Mouse (Mus musculus): ENCODE measurements around the gene Gm20908. TPM values are rescaled to one million over a fixed set of nuclear protein-coding genes. Genes with fewer than 3 reads are reported as not detected.
"Not testable (repeated sequence)": the region's sequence is repeated elsewhere in the genome, so short reads cannot be mapped to it uniquely, and the experiment has no call there.

The Gm20908 gene
- not detected in 2 replicates for polyA plus RNA-seq (2015; fragmentation: Nextera tagmentation; extraction: Ambion mirVana)

DNA sequence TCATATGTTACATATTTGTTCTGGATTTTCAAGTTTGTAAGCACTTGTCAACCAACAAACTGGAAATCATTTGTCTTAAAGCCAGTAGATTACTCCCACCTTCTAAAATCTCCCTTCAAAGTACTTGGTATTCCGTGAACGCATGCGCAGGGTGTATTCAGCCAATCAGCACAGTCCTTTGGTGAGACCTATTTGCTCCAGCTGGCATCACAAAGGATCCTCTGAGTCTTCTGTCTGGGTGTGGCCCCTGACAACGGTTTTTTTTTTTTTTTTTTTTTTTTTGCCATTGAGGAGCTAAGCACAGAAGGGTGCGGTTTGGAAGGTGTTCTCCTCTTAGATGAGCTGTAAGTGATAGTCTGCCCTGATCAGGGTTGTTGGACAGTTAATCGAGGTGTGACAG is at the start of gene Gm20908:
TSS of gene Gm20908 (plus strand) at position 301 of the 400 bp plus-strand sequence.
- H3K9ac ChIP-seq (ENCODE audit: low read depth, low read length); H3K27me3 ChIP-seq (ENCODE audit: control insufficient read depth, insufficient read depth, low read depth, low read length); ATAC-seq; H3K4me2 ChIP-seq (ENCODE audit: low read length); H3K9me3 ChIP-seq (replicated peaks; ENCODE audit: control insufficient read depth, low read length, poor library complexity, severe bottlenecking); H3K36me3 ChIP-seq (ENCODE audit: control insufficient read depth, insufficient read depth, low read length); H3K27ac ChIP-seq (ENCODE audit: low read length); H3K4me3 ChIP-seq (ENCODE audit: low read depth, low read length); H3K4me1 ChIP-seq (ENCODE audit: control insufficient read depth, insufficient read depth, low read length): not testable (repeated sequence)
- WGBS = no CpG with 5 or more reads among the region's 6 CpGs
